Mouse (Mus musculus) heart, embryonic 12.5 days (tissue): ENCODE measurements around the gene Gm20837. TPM values are rescaled to one million over a fixed set of nuclear protein-coding genes. Genes with fewer than 3 reads are reported as not detected.
"Not testable (repeated sequence)": the region's sequence is repeated elsewhere in the genome, so short reads cannot be mapped to it uniquely, and the experiment has no call there.

Experiments used
- ATAC-seq: fragments of 200-750 bp; cut with Nextera tagmentation; 2 replicates; pipeline ENCODE4 v1.8.0; 2017; ENCODE audit warnings: moderate TSS enrichment, moderate library complexity; ENCODE audit not compliant: insufficient number of reproducible peaks, low FRiP score
- H3K27ac ChIP-seq: fragments of 300-500 bp; sonication (generic); 2 replicates; pipeline ENCODE4 v1.5.1; 2016; ENCODE audit warnings: mild to moderate bottlenecking, moderate library complexity; ENCODE audit not compliant: poor library complexity, severe bottlenecking
- H3K27me3 ChIP-seq: fragments of 300-500 bp; sonication (generic); replicated peaks from 2 replicates; pipeline ENCODE4 v1.6.1; 2016; ENCODE audit warnings: mild to moderate bottlenecking, moderate library complexity
- H3K36me3 ChIP-seq: fragments of 300-500 bp; sonication (generic); 2 replicates; pipeline ENCODE4 v1.6.1; 2016; ENCODE audit warnings: mild to moderate bottlenecking, moderate library complexity
- H3K4me1 ChIP-seq: fragments of 300-500 bp; sonication (generic); replicated peaks from 2 replicates; pipeline ENCODE4 v1.6.1; 2016; ENCODE audit warnings: mild to moderate bottlenecking
- H3K4me2 ChIP-seq: fragments of 300-500 bp; sonication (generic); 2 replicates; pipeline ENCODE4 v1.6.1; 2016; ENCODE audit warnings: mild to moderate bottlenecking, moderate library complexity
- H3K4me3 ChIP-seq: fragments of 300-500 bp; sonication (generic); 2 replicates; pipeline ENCODE4 v1.5.1; 2016; ENCODE audit warnings: mild to moderate bottlenecking
- H3K9ac ChIP-seq: fragments of 300-500 bp; sonication (generic); 2 replicates; pipeline ENCODE4 v1.6.1; 2016; ENCODE audit warnings: mild to moderate bottlenecking, moderate library complexity
- H3K9me3 ChIP-seq: fragments of 300-500 bp; sonication (generic); replicated peaks from 2 replicates; pipeline ENCODE4 v1.6.1; 2016; ENCODE audit warnings: mild to moderate bottlenecking, moderate library complexity
- WGBS: fragments of 180-500 bp; shearing (Covaris S2); methylation state at CpG from one replicate; pipeline ENCODE4 v1.1.7; 2016; 5-methylcytosine and 5-hydroxymethylcytosine counted together
- polyA plus RNA-seq: library from polyadenylated mRNA; unstranded; fragments of >200 nt; fragmentation: Nextera tagmentation; extraction: Ambion mirVana; gene quantifications from 2 replicates; pipeline ENCODE4 v1.2.1, GENCODE M21; 2016

Gene Gm20837
- not detected in 2 replicates for polyA plus RNA-seq

DNA sequence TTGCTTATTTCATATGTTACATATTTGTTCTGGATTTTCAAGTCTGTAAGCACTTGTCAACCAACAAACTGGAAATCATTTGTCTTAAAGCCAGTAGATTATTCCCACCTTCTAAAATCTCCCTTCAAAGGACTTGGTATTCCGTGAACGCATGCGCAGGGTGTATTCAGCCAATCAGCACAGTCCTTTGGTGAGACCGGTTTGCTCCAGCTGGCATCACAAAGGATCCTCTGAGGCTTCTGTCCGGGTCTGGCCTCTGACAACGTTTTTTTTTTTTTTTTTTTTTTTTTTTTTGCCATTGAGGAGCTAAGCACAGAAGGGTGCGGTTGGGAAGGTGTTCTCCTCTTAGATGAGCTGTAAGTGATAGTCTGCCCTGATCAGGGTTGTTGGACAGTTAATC is at the start of gene Gm20837:
Gm20837 (plus strand) TSS at position 301 of the 400 bp plus-strand sequence.
- not testable (repeated sequence) for H3K36me3 ChIP-seq, H3K9ac ChIP-seq, H3K4me3 ChIP-seq, H3K4me2 ChIP-seq, ATAC-seq, H3K27ac ChIP-seq, H3K27me3 ChIP-seq, H3K4me1 ChIP-seq, H3K9me3 ChIP-seq
- no CpG with 5 or more reads among the region's 7 CpGs for WGBS
